Mouse (Mus musculus): ENCODE measurements around the gene Gm13889.

DNA sequence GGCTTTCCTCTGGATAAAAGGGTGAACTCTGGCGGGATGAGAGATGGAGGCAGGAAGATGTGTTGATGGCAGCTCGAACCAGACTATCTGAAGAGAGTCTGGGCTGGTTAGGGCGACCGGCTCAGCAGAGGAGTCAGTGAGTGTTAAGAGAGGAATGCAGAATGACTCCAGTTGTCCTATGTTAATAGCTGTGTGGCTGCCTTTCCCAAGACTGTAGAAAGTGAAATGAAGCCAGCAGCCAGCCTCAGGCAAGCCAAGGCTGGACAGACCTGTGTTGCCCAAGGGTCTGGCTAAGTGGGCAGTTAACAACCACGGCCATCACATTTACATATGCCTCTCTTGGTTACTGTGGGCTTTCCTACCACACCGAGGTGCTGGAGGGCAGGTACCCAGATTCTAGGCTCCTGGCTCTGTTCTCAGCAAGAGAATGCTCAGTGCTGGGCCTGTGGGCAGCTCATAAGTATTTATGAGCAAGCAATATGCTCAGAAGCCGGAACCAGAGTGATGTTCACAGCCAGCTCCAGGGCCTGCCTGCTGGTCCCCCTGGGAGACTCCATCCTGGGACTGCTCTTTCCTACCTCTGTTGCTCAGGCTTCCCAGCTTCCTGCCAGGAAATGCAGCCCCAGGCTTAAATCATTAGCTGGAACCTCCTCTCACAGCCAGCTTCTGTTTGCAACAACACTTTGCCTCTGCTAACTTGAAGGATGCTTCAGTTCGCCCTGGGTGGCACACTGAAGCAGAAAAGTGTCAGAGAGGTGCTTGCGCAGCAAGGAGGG is 49.3 kb downstream of the Gm13889 start:
- no peak for TF ChIP-seq CTCF (IDR thresholded peaks at IDR 0.05; ENCODE audit: low read depth)
- TF ChIP-seq EP300 (IDR thresholded peaks at IDR 0.05; ENCODE audit: low read depth) = no peak

All from liver, postnatal 0 days (tissue).